Comparison of ENCODE assay signal across 13 mouse cellular contexts in the genomic region with DNA sequence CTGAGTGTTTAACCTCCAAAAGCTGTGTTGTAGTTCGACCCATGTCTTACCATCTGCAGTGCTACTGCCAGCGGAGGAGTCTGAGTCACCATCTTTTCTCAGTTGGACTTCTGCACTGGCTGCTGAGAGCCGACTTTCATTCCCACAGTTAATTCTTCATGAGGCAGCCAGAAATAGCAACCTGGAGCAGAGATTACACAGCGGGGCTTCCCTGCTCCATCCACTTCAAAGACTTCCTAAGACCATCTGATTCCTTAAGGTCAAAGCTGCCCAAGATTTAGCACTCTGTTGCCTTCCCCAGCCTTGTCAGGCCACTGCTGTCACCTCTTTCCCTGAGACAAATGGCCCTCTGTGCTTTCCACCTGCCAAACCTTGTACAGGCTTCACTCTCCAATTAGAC. TPM values are rescaled to one million over a fixed set of nuclear protein-coding genes. Genes with fewer than 3 reads are reported as not detected.
DNase-seq lines count a peak whose midpoint lies in the region; ATAC-seq and TF ChIP-seq lines count a peak whose summit lies in the region.
"Had no signal": no experiment of that assay in that cellular context is flagged by ENCODE, and none has a peak within 500 bp of the region (broad histone marks: within the 10 kb centered on the region; RNA-seq: fewer than 3 reads in every experiment).

No protein-coding gene starts in this region.

- H3K36me3 ChIP-seq in hindbrain, embryonic 16.5 days (ENCODE audit: control insufficient read depth, insufficient read depth, low read length): peaks cover 5% of the 10 kb centered on the region
- peaks cover 19% of the 10 kb centered on the region for H3K36me3 ChIP-seq in hindbrain, embryonic 10.5 days
- H3K36me3 ChIP-seq in midbrain, postnatal 0 days (ENCODE audit: insufficient read depth, low read length): no peaks in the 10 kb centered on the region
- H3K36me3 ChIP-seq: lung, embryonic 15.5 days had no signal

- no peaks in the 10 kb centered on the region for H3K27me3 ChIP-seq in hindbrain, embryonic 16.5 days (replicated peaks; ENCODE audit: control insufficient read depth, insufficient read depth, low read length)
- no peaks in the 10 kb centered on the region for H3K27me3 ChIP-seq in hindbrain, embryonic 10.5 days (ENCODE audit: insufficient read depth, poor library complexity, severe bottlenecking)
- H3K27me3 ChIP-seq in midbrain, postnatal 0 days (ENCODE audit: insufficient read depth, low read length): no peaks in the 10 kb centered on the region
- H3K27me3 ChIP-seq: lung, embryonic 15.5 days had no signal

- peaks cover 4% of the 10 kb centered on the region; the same call in 1 of the 2 replicates for H3K4me1 ChIP-seq in hindbrain, embryonic 16.5 days (ENCODE audit: control insufficient read depth, insufficient read depth, low read depth, low read length)
- peaks cover 9% of the 10 kb centered on the region; the same call in 1 of the 2 replicates for H3K4me1 ChIP-seq in hindbrain, embryonic 10.5 days (replicated peaks)
- no peaks in the 10 kb centered on the region for H3K4me1 ChIP-seq in midbrain, postnatal 0 days (ENCODE audit: insufficient read depth, low read length)

- H3K4me3 ChIP-seq in hindbrain, embryonic 16.5 days (ENCODE audit: low read length): no peak overlapping the region
- H3K4me3 ChIP-seq in hindbrain, embryonic 10.5 days: no peak overlapping the region
- no peak overlapping the region for H3K4me3 ChIP-seq in midbrain, postnatal 0 days (ENCODE audit: low read depth, low read length)
- H3K4me3 ChIP-seq: lung, embryonic 15.5 days had no signal

- no peak overlapping the region; the same call in 1 of the 2 replicates for H3K9ac ChIP-seq in hindbrain, embryonic 16.5 days (ENCODE audit: low read depth, low read length)
- no peak overlapping the region for H3K9ac ChIP-seq in midbrain, postnatal 0 days (replicated peaks; ENCODE audit: low read length, poor library complexity, severe bottlenecking)
- H3K9ac ChIP-seq: lung, embryonic 15.5 days had no signal

- peak; percentile 37; the same call in 1 of the 2 replicates for ATAC-seq in hindbrain, embryonic 16.5 days
- no peak for ATAC-seq in midbrain, postnatal 0 days (ENCODE audit: low FRiP score)
- ATAC-seq in megakaryocyte progenitor cell, adult 5-6 weeks (replicated peaks; ENCODE audit: poor library complexity): no peak
- ATAC-seq: forebrain, embryonic 14.5 days; intestine, postnatal 0 days had no signal

- no peak for TF ChIP-seq CTCF in midbrain, postnatal 0 days (IDR thresholded peaks at IDR 0.05)

- H3K9me3 ChIP-seq in hindbrain, embryonic 16.5 days (ENCODE audit: control insufficient read depth, low read length): no peaks in the 10 kb centered on the region
- H3K9me3 ChIP-seq in hindbrain, embryonic 10.5 days: no peaks in the 10 kb centered on the region
- no peaks in the 10 kb centered on the region for H3K9me3 ChIP-seq in midbrain, postnatal 0 days (ENCODE audit: low read length)
- H3K9me3 ChIP-seq: lung, embryonic 15.5 days had no signal

- 61% methylated on average over 4 of the region's 4 CpGs for WGBS in hindbrain, embryonic 16.5 days
- 56% methylated on average over 4 of the region's 4 CpGs for WGBS in hindbrain, embryonic 10.5 days
- 52% methylated on average over 4 of the region's 4 CpGs for WGBS in midbrain, postnatal 0 days

- H3K4me2 ChIP-seq in hindbrain, embryonic 16.5 days (ENCODE audit: low read length): no peak overlapping the region
- no peak overlapping the region for H3K4me2 ChIP-seq in midbrain, postnatal 0 days (ENCODE audit: low read depth, low read length, poor library complexity, severe bottlenecking)
- H3K4me2 ChIP-seq: lung, embryonic 15.5 days had no signal

- peak overlapping the region; percentile 36; the same call in 1 of the 2 replicates for H3K27ac ChIP-seq in hindbrain, embryonic 16.5 days (ENCODE audit: low read depth, low read length)
- no peak overlapping the region for H3K27ac ChIP-seq in hindbrain, embryonic 10.5 days
- H3K27ac ChIP-seq in midbrain, postnatal 0 days (ENCODE audit: low read depth, low read length): no peak overlapping the region
- H3K27ac ChIP-seq: lung, embryonic 15.5 days had no signal

- peak; percentile 38 to 40 for DNase-seq in cerebellum, adult 18-20 months
- no peak for DNase-seq in cerebellum, postnatal 4 days (ENCODE audit: low spot score in 2 of 2)
- no peak for DNase-seq in hindbrain, embryonic 10.5 days (ENCODE audit: low spot score)
- peak; percentile 44 for DNase-seq in embryo, embryonic 10.5 days (ENCODE audit: low spot score)
- peak; percentile 5 for DNase-seq in midbrain, postnatal 0 days (ENCODE audit: low spot score)
- no peak for DNase-seq in lung, postnatal 14 days
- DNase-seq: layer of hippocampus, postnatal 36 days; thymus, adult 18-20 months had no signal

RNA-seq across cellular contexts. Expression of gene Lca5, which starts 6.4 kb away (rescaled TPM):
- polyA plus RNA-seq in hindbrain, embryonic 16.5 days (2015; fragmentation: Nextera tagmentation; extraction: Ambion mirVana): 13.3 and 14.7 TPM in 2 replicates
- polyA plus RNA-seq in hindbrain, embryonic 10.5 days (2016; fragmentation: Nextera tagmentation; extraction: Ambion mirVana): 19.2 and 20.1 TPM in 2 replicates
- 12.8 and 28.6 TPM in 2 replicates for total RNA-seq in midbrain, postnatal 0 days (2014; rRNA removed)
- 11.0 and 14.5 TPM in 2 replicates for polyA plus RNA-seq in midbrain, postnatal 0 days (2015; fragmentation: Nextera tagmentation; extraction: Ambion mirVana)
- 0.90 and 4.4 TPM in 2 replicates for total RNA-seq in megakaryocyte progenitor cell, adult 5-6 weeks (2015)
- 0.87 and 2.8 TPM in 2 replicates for total RNA-seq in megakaryocyte progenitor cell, adult 5-6 weeks (2017)

Comparison
In these comparisons a context has a peak if more than half of its experiments do, and no peak if none do; other contexts are left out.
1. DNase-seq: peak in cerebellum, adult 18-20 months (2 of 2), embryo, embryonic 10.5 days (single experiment) and midbrain, postnatal 0 days (single experiment); none in cerebellum, postnatal 4 days (0 of 2), hindbrain, embryonic 10.5 days (single experiment) and lung, postnatal 14 days (single experiment).